Mouse (Mus musculus): ENCODE data around the gene Saysd1.

- no peak for TF ChIP-seq CTCF (IDR thresholded peaks at IDR 0.05; ENCODE audit: borderline replicate concordance, extremely low read depth, insufficient read depth, insufficient read length)
- no peak for TF ChIP-seq POLR2A (IDR thresholded peaks at IDR 0.05; ENCODE audit: borderline replicate concordance, extremely low read depth, insufficient read depth, insufficient read length, poor library complexity, severe bottlenecking)
Measured at GRCm38 (mm10) chr14:20185426-20185825, 47.1 kb upstream of the Saysd1 start.

All from brain, embryonic 14.5 days (tissue).